Mouse (Mus musculus): ENCODE measurements around the gene Mosmo. TPM values are rescaled to one million over a fixed set of nuclear protein-coding genes. Genes with fewer than 3 reads are reported as not detected.

The Mosmo gene
- polyA plus RNA-seq, 1 experiment from 2014 or later, result 13.6 TPM

Other genes with a start within 250 kb of the Mosmo start
- 249 and 268 TPM in 2 replicates for gene Uqcrc2, start 42.4 kb upstream of the Mosmo start, polyA plus RNA-seq (2014; fragmentation: Nextera tagmentation; extraction: Ambion mirVana)
- 0.43 and 0.76 TPM in 2 replicates for gene Pdzd9, start 7.3 kb upstream of the Mosmo start, polyA plus RNA-seq (2014; fragmentation: Nextera tagmentation; extraction: Ambion mirVana)
- gene Vwa3a, start 61.7 kb downstream of the Mosmo start, polyA plus RNA-seq (2014; fragmentation: Nextera tagmentation; extraction: Ambion mirVana), result 2.0 and 2.6 TPM in 2 replicates
- gene Gm5737, start 134.7 kb downstream of the Mosmo start, polyA plus RNA-seq (2014; fragmentation: Nextera tagmentation; extraction: Ambion mirVana), result not detected in 2 replicates
- 15.0 and 15.9 TPM in 2 replicates for gene Eef2k, start 165.2 kb downstream of the Mosmo start, polyA plus RNA-seq (2014; fragmentation: Nextera tagmentation; extraction: Ambion mirVana)
- 16.6 and 17.9 TPM in 2 replicates for gene Polr3e, start 240.1 kb downstream of the Mosmo start, polyA plus RNA-seq (2014; fragmentation: Nextera tagmentation; extraction: Ambion mirVana)

Measured in hindbrain, embryonic 14.5 days (tissue).